Comparison of ENCODE assay signal across 17 mouse cellular contexts in the genomic region with DNA sequence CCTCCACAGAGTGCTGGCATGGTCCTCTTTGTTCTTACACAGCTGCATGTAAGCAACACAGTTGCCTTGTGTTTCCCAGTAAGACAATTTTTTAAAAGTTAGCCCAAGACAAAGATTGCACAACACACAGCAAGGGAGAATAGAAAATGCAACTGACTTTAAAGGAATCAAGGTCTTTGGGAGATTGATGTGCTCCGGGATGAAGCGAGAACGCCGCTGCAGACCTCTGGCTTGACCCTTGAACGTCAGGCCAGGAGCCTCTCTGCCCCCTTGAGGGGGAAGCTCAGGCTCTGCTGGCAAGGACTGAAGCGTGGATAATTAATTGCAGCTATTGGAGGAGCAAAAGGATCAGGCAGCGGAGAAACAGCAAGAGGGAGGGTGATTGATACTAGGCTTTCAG.
A peak's percentile ranks its signal among the peaks of the same experiment; 100 is the strongest.
DNase-seq lines count a peak whose midpoint lies in the region; ATAC-seq lines count a peak whose summit lies in the region.
"Had no signal": no experiment of that assay in that cellular context is flagged by ENCODE, and none has a peak within 500 bp of the region (broad histone marks: within the 10 kb centered on the region; RNA-seq: fewer than 3 reads in every experiment).

No protein-coding gene starts in this region.

- peaks cover 4% of the 10 kb centered on the region for H3K4me1 ChIP-seq in neural tube, embryonic 15.5 days
- no peaks in the 10 kb centered on the region for H3K4me1 ChIP-seq in embryonic facial prominence, embryonic 11.5 days (ENCODE audit: control insufficient read depth, insufficient read depth, low read length)
- H3K4me1 ChIP-seq: kidney, embryonic 15.5 days had no signal

- ATAC-seq in neural tube, embryonic 15.5 days (ENCODE audit: low FRiP score): no peak
- ATAC-seq in embryonic facial prominence, embryonic 11.5 days (replicated peaks; ENCODE audit: insufficient number of reproducible peaks, low FRiP score, low TSS enrichment, low read depth): no peak

- no peak overlapping the region for H3K4me3 ChIP-seq in neural tube, embryonic 15.5 days (replicated peaks)
- H3K4me3 ChIP-seq in embryonic facial prominence, embryonic 11.5 days (ENCODE audit: low read depth, low read length): no peak overlapping the region
- H3K4me3 ChIP-seq: forebrain, embryonic 12.5 days; kidney, embryonic 15.5 days had no signal

- no peaks in the 10 kb centered on the region for H3K9me3 ChIP-seq in neural tube, embryonic 15.5 days (replicated peaks)
- H3K9me3 ChIP-seq in embryonic facial prominence, embryonic 11.5 days (replicated peaks; ENCODE audit: control insufficient read depth, low read length): no peaks in the 10 kb centered on the region
- H3K9me3 ChIP-seq: forebrain, embryonic 12.5 days; kidney, embryonic 15.5 days had no signal

- 10% methylated on average over 7 of the region's 7 CpGs for WGBS in neural tube, embryonic 15.5 days
- WGBS in embryonic facial prominence, embryonic 11.5 days: 10% methylated on average over 7 of the region's 7 CpGs

- no peak overlapping the region for H3K27ac ChIP-seq in neural tube, embryonic 15.5 days (replicated peaks)
- H3K27ac ChIP-seq in embryonic facial prominence, embryonic 11.5 days (replicated peaks; ENCODE audit: low read depth, low read length): no peak overlapping the region
- H3K27ac ChIP-seq: forebrain, embryonic 12.5 days; kidney, embryonic 15.5 days; macrophage; stomach, postnatal 0 days had no signal

- no peaks in the 10 kb centered on the region for H3K27me3 ChIP-seq in neural tube, embryonic 15.5 days (replicated peaks)
- H3K27me3 ChIP-seq in embryonic facial prominence, embryonic 11.5 days (ENCODE audit: control insufficient read depth, insufficient read depth, low read length): no peaks in the 10 kb centered on the region
- H3K27me3 ChIP-seq: forebrain, embryonic 12.5 days; kidney, embryonic 15.5 days had no signal

- no peak overlapping the region for H3K9ac ChIP-seq in neural tube, embryonic 15.5 days (replicated peaks)
- H3K9ac ChIP-seq in embryonic facial prominence, embryonic 11.5 days (replicated peaks; ENCODE audit: low read length): no peak overlapping the region
- H3K9ac ChIP-seq: forebrain, embryonic 12.5 days; kidney, embryonic 15.5 days had no signal

- peak; percentile 16 to 38 for DNase-seq in cerebellum, postnatal 10 days
- no peak for DNase-seq in cerebellum, postnatal 25 days
- peak; percentile 55 for DNase-seq in neural tube, embryonic 10.5 days (ENCODE audit: extremely low spot score, low spot score)
- DNase-seq in embryonic facial prominence, embryonic 11.5 days (ENCODE audit: low spot score): peak; percentile 31
- no peak for DNase-seq in heart, adult 9 months (ENCODE audit: low spot score in 2 of 2)
- no peak for DNase-seq in spleen, adult 18-20 months
- no peak for DNase-seq in testis, postnatal 10 days (ENCODE audit: low spot score)
- DNase-seq: cerebellum, adult 9-11 months; heart, adult 11 months; liver; lung, adult 18-20 months; thymus, postnatal 36 days had no signal

- no peaks in the 10 kb centered on the region for H3K36me3 ChIP-seq in neural tube, embryonic 15.5 days
- no peaks in the 10 kb centered on the region for H3K36me3 ChIP-seq in embryonic facial prominence, embryonic 11.5 days (replicated peaks; ENCODE audit: control insufficient read depth, insufficient read depth, low read depth, low read length)
- H3K36me3 ChIP-seq: forebrain, embryonic 12.5 days; kidney, embryonic 15.5 days had no signal

- no peak overlapping the region for H3K4me2 ChIP-seq in neural tube, embryonic 15.5 days
- H3K4me2 ChIP-seq in embryonic facial prominence, embryonic 11.5 days (ENCODE audit: low read depth, low read length): no peak overlapping the region
- H3K4me2 ChIP-seq: forebrain, embryonic 12.5 days; kidney, embryonic 15.5 days had no signal

Comparison
In these comparisons a context has a peak if more than half of its experiments do, and no peak if none do; other contexts are left out.
1. DNase-seq: peak in cerebellum, postnatal 10 days (2 of 2), neural tube, embryonic 10.5 days (single experiment) and embryonic facial prominence, embryonic 11.5 days (single experiment); none in cerebellum, postnatal 25 days (0 of 2), heart, adult 9 months (0 of 2), spleen, adult 18-20 months (0 of 2) and testis, postnatal 10 days (single experiment).